Mouse (Mus musculus) midbrain, postnatal 0 days (tissue): ENCODE data around the gene Tacc3. TPM values are rescaled to one million over a fixed set of nuclear protein-coding genes. Genes with fewer than 3 reads are reported as not detected.
A peak's percentile ranks its signal among the peaks of the same experiment; 100 is the strongest.

Experiments used
- ATAC-seq: fragments of 200-750 bp; cut with Nextera tagmentation; 2 replicates; pipeline ENCODE4 v1.8.0; 2017; ENCODE audit warnings: moderate number of reproducible peaks, mild to moderate bottlenecking, moderate TSS enrichment, moderate library complexity; ENCODE audit not compliant: low FRiP score
- DNase-seq: peaks from one replicate; pipeline ENCODE4 v3.0.0-alpha.2; 2015; ENCODE audit warnings: low spot score
- H3K27ac ChIP-seq: fragments of 300-500 bp; sonication (generic); 2 replicates; pipeline ENCODE4 v1.5.1; 2014; ENCODE audit warnings: low read depth, mild to moderate bottlenecking, low read length, mixed read lengths
- H3K27me3 ChIP-seq: fragments of 300-500 bp; sonication (generic); 2 replicates; pipeline ENCODE4 v1.6.1; 2014; ENCODE audit warnings: low read length, control low read depth, mixed read lengths; ENCODE audit not compliant: insufficient read depth
- H3K36me3 ChIP-seq: fragments of 300-500 bp; sonication (generic); 2 replicates; pipeline ENCODE4 v1.6.1; 2014; ENCODE audit warnings: low read length, control low read depth, mixed read lengths; ENCODE audit not compliant: insufficient read depth
- H3K4me1 ChIP-seq: fragments of 300-500 bp; sonication (generic); 2 replicates; pipeline ENCODE4 v1.6.1; 2014; ENCODE audit warnings: mild to moderate bottlenecking, control low read depth, antibody characterized with exemption, low read length, mixed read lengths; ENCODE audit not compliant: insufficient read depth
- H3K4me2 ChIP-seq: fragments of 300-500 bp; sonication (generic); 2 replicates; pipeline ENCODE4 v1.6.1; 2014; ENCODE audit warnings: low read depth, mild to moderate bottlenecking, low read length, mixed read lengths; ENCODE audit not compliant: poor library complexity, severe bottlenecking
- H3K4me3 ChIP-seq: fragments of 300-500 bp; sonication (generic); 2 replicates; pipeline ENCODE4 v1.5.1; 2014; ENCODE audit warnings: low read depth, mild to moderate bottlenecking, low read length, moderate library complexity
- H3K9ac ChIP-seq: fragments of 300-500 bp; sonication (generic); replicated peaks from 2 replicates; pipeline ENCODE4 v1.6.1; 2014; ENCODE audit warnings: mild to moderate bottlenecking, low read length, moderate library complexity, mixed read lengths; ENCODE audit not compliant: poor library complexity, severe bottlenecking
- H3K9me3 ChIP-seq: fragments of 300-500 bp; sonication (generic); 2 replicates; pipeline ENCODE4 v1.6.1; 2016; ENCODE audit warnings: low read length, control low read depth
- CTCF ChIP-seq: IDR thresholded peaks from 2 replicates; pipeline ENCODE4 v1.5.1; 2016; ENCODE audit warnings: antibody characterized with exemption, mild to moderate bottlenecking
- WGBS: fragments of 180-500 bp; shearing (Covaris S2); extraction: QIAGEN DNeasy Blood & Tissue Kit; methylation state at CpG from one replicate; pipeline ENCODE4 v1.1.7; 2014; 5-methylcytosine and 5-hydroxymethylcytosine counted together
- polyA plus RNA-seq: library from polyadenylated mRNA; unstranded; fragments of >200 nt; fragmentation: Nextera tagmentation; extraction: Ambion mirVana; gene quantifications from 2 replicates; pipeline ENCODE4 v1.2.1, GENCODE M21; 2015
- total RNA-seq: library from RNA; depleted of rRNA; stranded (reverse); fragments of >200 nt; gene quantifications from 2 replicates; pipeline ENCODE4 v1.2.3, GENCODE M21; 2014; rRNA removed

Tacc3 gene
- total and polyA plus RNA-seq, 2 experiments from 2014 or later: 17.4 to 18.7 TPM

DNA sequence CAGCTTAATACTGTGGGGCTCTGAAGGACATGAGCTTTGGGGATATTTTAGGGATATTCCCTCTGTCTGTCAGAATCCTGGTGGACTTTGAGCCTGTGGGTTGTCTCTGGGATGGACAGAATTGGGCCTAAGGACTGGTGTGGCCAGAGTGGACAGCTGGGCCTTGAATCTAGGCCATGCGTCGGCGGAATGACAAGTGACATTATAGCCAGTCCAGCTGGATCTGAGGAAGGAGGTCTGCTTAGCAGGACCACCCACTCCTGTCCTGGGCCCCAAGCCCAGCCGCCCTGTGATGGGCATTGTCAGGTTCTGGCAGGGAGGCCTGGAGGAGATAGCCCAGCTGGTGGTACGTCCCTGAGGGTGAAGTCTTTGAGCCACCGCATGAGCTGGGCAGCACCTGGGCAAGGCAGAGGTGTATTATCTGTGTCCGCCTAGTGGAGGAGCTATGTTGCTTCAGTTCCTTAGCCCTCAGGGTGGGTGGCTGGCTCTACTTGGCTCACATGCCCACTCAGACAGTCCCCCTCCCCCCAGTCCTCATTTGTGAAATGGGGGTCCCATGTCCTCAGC lies 68.2 kb downstream of the Tacc3 start:
- DNase-seq (peak; percentile 73), ATAC-seq (peak; percentile 28; the same call in 1 of the 2 replicates)
- no peak for TF ChIP-seq CTCF
- Histone ChIP-seq H3K4me3 (no peak overlapping the region), H3K9ac (no peak overlapping the region), H3K4me1 (peaks cover 2% of the 10 kb centered on the region; the same call in 1 of the 2 replicates), H3K9me3 (no peaks in the 10 kb centered on the region), H3K4me2 (0 out of 2 replicates have a peak overlapping the region, but pooled peaks have one; percentile 9), H3K27ac (0 out of 2 replicates have a peak overlapping the region, but pooled peaks have one; percentile 59), H3K36me3 (no peaks in the 10 kb centered on the region), H3K27me3 (peaks cover 29% of the 10 kb centered on the region)
- WGBS: 61% methylated on average over 7 of the region's 7 CpGs

DNA sequence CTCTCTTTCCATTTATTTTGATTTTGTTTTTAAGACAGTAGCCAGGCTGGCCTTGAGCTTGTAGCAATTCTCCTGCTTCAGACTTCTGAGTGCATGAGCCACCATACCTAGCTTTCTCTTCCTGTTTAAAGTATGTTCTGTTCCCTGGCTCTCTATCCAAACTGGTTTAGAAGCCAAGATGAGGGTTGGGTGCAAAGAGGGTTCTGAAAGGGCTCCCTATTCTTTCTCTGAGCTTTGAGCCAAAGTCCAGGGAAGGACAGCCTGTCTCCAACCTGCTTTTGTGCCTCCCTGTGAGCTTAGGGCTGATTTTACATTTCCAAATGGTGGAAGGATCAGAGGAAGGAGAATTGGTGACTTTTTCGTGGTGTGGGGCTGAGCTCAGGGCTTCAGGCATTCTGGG lies 69.0 kb downstream of the Tacc3 start:
- H3K4me2 ChIP-seq: no peak overlapping the region
- H3K9ac ChIP-seq: no peak overlapping the region
- H3K27ac ChIP-seq: 0 out of 2 replicates have a peak overlapping the region, but pooled peaks have one; percentile 6
- peaks cover 29% of the 10 kb centered on the region for H3K27me3 ChIP-seq
- no peak for TF ChIP-seq CTCF
- H3K36me3 ChIP-seq: no peaks in the 10 kb centered on the region; the same call in 1 of the 2 replicates
- peak; percentile 27 for DNase-seq
- no peaks in the 10 kb centered on the region for H3K9me3 ChIP-seq
- no peak for ATAC-seq
- no peak overlapping the region for H3K4me3 ChIP-seq
- no peaks in the 10 kb centered on the region; the same call in 1 of the 2 replicates for H3K4me1 ChIP-seq
- 77% methylated on average over 1 of the region's 1 CpGs for WGBS

Other genes starting within 250 kb of the Tacc3 start
- gene Nkx1-1, start 224.2 kb upstream of the Tacc3 start, total RNA-seq: 0.60 and 1.0 TPM in 2 replicates
- 0.18 TPM in 1 of 2 replicates, not detected in the other for gene Nkx1-1, start 224.2 kb upstream of the Tacc3 start, polyA plus RNA-seq
- 29.1 and 41.2 TPM in 2 replicates for gene Fam53a, start 28.5 kb upstream of the Tacc3 start, total RNA-seq
- 27.3 and 28.0 TPM in 2 replicates for gene Fam53a, start 28.5 kb upstream of the Tacc3 start, polyA plus RNA-seq
- 1.2 TPM in 1 of 2 replicates, not detected in the other for gene Gm9903, start 28.2 kb upstream of the Tacc3 start, total RNA-seq
- gene Gm9903, start 28.2 kb upstream of the Tacc3 start, polyA plus RNA-seq: 0.31 and 0.53 TPM in 2 replicates
- 91.2 and 99.5 TPM in 2 replicates for gene Slbp, start 5.6 kb upstream of the Tacc3 start, total RNA-seq
- gene Slbp, start 5.6 kb upstream of the Tacc3 start, polyA plus RNA-seq: 119 and 126 TPM in 2 replicates
- gene Tmem129, start 288 bp downstream of the Tacc3 start, total RNA-seq: 26.0 and 29.5 TPM in 2 replicates
- gene Tmem129, start 288 bp downstream of the Tacc3 start, polyA plus RNA-seq: 17.3 and 21.4 TPM in 2 replicates
- 71.3 and 81.6 TPM in 2 replicates for gene Fgfr3, start 63.5 kb downstream of the Tacc3 start, total RNA-seq
- gene Fgfr3, start 63.5 kb downstream of the Tacc3 start, polyA plus RNA-seq: 24.5 and 28.1 TPM in 2 replicates
- gene Letm1, start 124.7 kb downstream of the Tacc3 start, total RNA-seq: 44.1 and 61.7 TPM in 2 replicates
- 78.2 and 83.4 TPM in 2 replicates for gene Letm1, start 124.7 kb downstream of the Tacc3 start, polyA plus RNA-seq
- gene Nsd2, start 162.6 kb downstream of the Tacc3 start, total RNA-seq: 108 and 121 TPM in 2 replicates
- 59.6 and 72.1 TPM in 2 replicates for gene Nsd2, start 162.6 kb downstream of the Tacc3 start, polyA plus RNA-seq